Mouse (Mus musculus): ENCODE measurements around the gene Pfdn6. TPM values are rescaled to one million over a fixed set of nuclear protein-coding genes. Genes with fewer than 3 reads are reported as not detected.
"Not testable (repeated sequence)": the region's sequence is repeated elsewhere in the genome, so short reads cannot be mapped to it uniquely, and the experiment has no call there.

Gene Pfdn6
- polyA plus RNA-seq, 1 experiment from 2014 or later = 211 TPM

GRCm38 (mm10) chr17:33953961-33954565 is 13.9 kb upstream of the Pfdn6 start:
- ATAC-seq (replicated peaks; ENCODE audit: insufficient number of reproducible peaks, low FRiP score, low TSS enrichment, low read depth) (no peak), DNase-seq (ENCODE audit: low spot score) (no peak)
- Histone ChIP-seq H3K27me3 (ENCODE audit: control insufficient read depth, insufficient read depth, low read length) (no peaks in the 10 kb centered on the region), H3K4me3 (ENCODE audit: low read depth, low read length) (peak overlapping the region; percentile 89), H3K9me3 (replicated peaks; ENCODE audit: control insufficient read depth, low read length) (no peaks in the 10 kb centered on the region), H3K9ac (replicated peaks; ENCODE audit: low read length) (peak overlapping the region; percentile 99), H3K4me1 (ENCODE audit: control insufficient read depth, insufficient read depth, low read length) (peaks cover 16% of the 10 kb centered on the region), H3K27ac (replicated peaks; ENCODE audit: low read depth, low read length) (no peak overlapping the region), H3K4me2 (ENCODE audit: low read depth, low read length) (peak overlapping the region; percentile 97), H3K36me3 (replicated peaks; ENCODE audit: control insufficient read depth, insufficient read depth, low read depth, low read length) (peaks cover 3% of the 10 kb centered on the region)
- 38% methylated on average over 5 of the region's 5 CpGs for WGBS

- Histone ChIP-seq H3K36me3 (replicated peaks; ENCODE audit: control insufficient read depth, insufficient read depth, low read depth, low read length) (peaks cover 3% of the 10 kb centered on the region), H3K4me2 (ENCODE audit: low read depth, low read length) (no peak overlapping the region), H3K27ac (replicated peaks; ENCODE audit: low read depth, low read length) (no peak overlapping the region), H3K27me3 (ENCODE audit: control insufficient read depth, insufficient read depth, low read length) (no peaks in the 10 kb centered on the region), H3K9me3 (replicated peaks; ENCODE audit: control insufficient read depth, low read length) (no peaks in the 10 kb centered on the region), H3K4me1 (ENCODE audit: control insufficient read depth, insufficient read depth, low read length) (peaks cover 16% of the 10 kb centered on the region), H3K9ac (replicated peaks; ENCODE audit: low read length) (no peak overlapping the region), H3K4me3 (ENCODE audit: low read depth, low read length) (no peak overlapping the region)
- DNase-seq (ENCODE audit: low spot score) (no peak), ATAC-seq (replicated peaks; ENCODE audit: insufficient number of reproducible peaks, low FRiP score, low TSS enrichment, low read depth) (no peak)
- WGBS = 88% methylated on average over 3 of the region's 3 CpGs
Measured at GRCm38 (mm10) chr17:33953310-33953709, 13.2 kb upstream of the Pfdn6 start.

GRCm38 (mm10) chr17:33952879-33953278 is 12.7 kb upstream of the Pfdn6 start:
- Histone ChIP-seq H3K9ac (replicated peaks; ENCODE audit: low read length) (peak overlapping the region; percentile 30; the same call in 1 of the 2 replicates), H3K27ac (replicated peaks; ENCODE audit: low read depth, low read length) (no peak overlapping the region), H3K9me3 (replicated peaks; ENCODE audit: control insufficient read depth, low read length) (no peaks in the 10 kb centered on the region), H3K4me1 (ENCODE audit: control insufficient read depth, insufficient read depth, low read length) (peaks cover 16% of the 10 kb centered on the region), H3K36me3 (replicated peaks; ENCODE audit: control insufficient read depth, insufficient read depth, low read depth, low read length) (peaks cover 3% of the 10 kb centered on the region), H3K27me3 (ENCODE audit: control insufficient read depth, insufficient read depth, low read length) (no peaks in the 10 kb centered on the region), H3K4me2 (ENCODE audit: low read depth, low read length) (no peak overlapping the region), H3K4me3 (ENCODE audit: low read depth, low read length) (no peak overlapping the region; the same call in 1 of the 2 replicates)
- ATAC-seq (replicated peaks; ENCODE audit: insufficient number of reproducible peaks, low FRiP score, low TSS enrichment, low read depth) (no peak), DNase-seq (ENCODE audit: low spot score) (no peak)
- WGBS = 89% methylated on average over 4 of the region's 4 CpGs

GRCm38 (mm10) chr17:33952015-33952414 is 11.9 kb upstream of the Pfdn6 start:
- ATAC-seq (replicated peaks; ENCODE audit: insufficient number of reproducible peaks, low FRiP score, low TSS enrichment, low read depth); H3K9ac ChIP-seq (replicated peaks; ENCODE audit: low read length); DNase-seq (ENCODE audit: low spot score); H3K27me3 ChIP-seq (ENCODE audit: control insufficient read depth, insufficient read depth, low read length); H3K36me3 ChIP-seq (replicated peaks; ENCODE audit: control insufficient read depth, insufficient read depth, low read depth, low read length); H3K4me3 ChIP-seq (ENCODE audit: low read depth, low read length); H3K9me3 ChIP-seq (replicated peaks; ENCODE audit: control insufficient read depth, low read length); H3K27ac ChIP-seq (replicated peaks; ENCODE audit: low read depth, low read length): not testable (repeated sequence)
- H3K4me2 ChIP-seq (ENCODE audit: low read depth, low read length) = peak overlapping the region; percentile 82
- WGBS = 82% methylated on average over 13 of the region's 13 CpGs
- peaks cover 16% of the 10 kb centered on the region for H3K4me1 ChIP-seq (ENCODE audit: control insufficient read depth, insufficient read depth, low read length)

- peaks cover 16% of the 10 kb centered on the region for H3K4me1 ChIP-seq (ENCODE audit: control insufficient read depth, insufficient read depth, low read length)
Measured at GRCm38 (mm10) chr17:33951021-33951946, 11.1 kb upstream of the Pfdn6 start, which contains the start of gene B3galt4. Gene B3galt4 (minus strand): TSS chr17:33951488.

GRCm38 (mm10) chr17:33950131-33950625 is 10.0 kb upstream of the Pfdn6 start:
- peaks cover 3% of the 10 kb centered on the region for H3K36me3 ChIP-seq (replicated peaks; ENCODE audit: control insufficient read depth, insufficient read depth, low read depth, low read length)
- ATAC-seq (replicated peaks; ENCODE audit: insufficient number of reproducible peaks, low FRiP score, low TSS enrichment, low read depth) = no peak
- H3K27ac ChIP-seq (replicated peaks; ENCODE audit: low read depth, low read length) = peak overlapping the region; percentile 85; the same call in 1 of the 2 replicates

More at GRCm38 (mm10) chr17:33951021-33951946, 11.1 kb upstream of the Pfdn6 start, which contains the start of gene B3galt4:
- Histone ChIP-seq H3K27me3 (ENCODE audit: control insufficient read depth, insufficient read depth, low read length) (no peaks in the 10 kb centered on the region), H3K9ac (replicated peaks; ENCODE audit: low read length) (peak within 1 kb of the TSS; percentile 70), H3K4me2 (ENCODE audit: low read depth, low read length) (peak within 1 kb of the TSS; percentile 82), H3K36me3 (replicated peaks; ENCODE audit: control insufficient read depth, insufficient read depth, low read depth, low read length) (peaks cover 3% of the 10 kb centered on the region), H3K27ac (replicated peaks; ENCODE audit: low read depth, low read length) (peak within 1 kb of the TSS; percentile 85), H3K9me3 (replicated peaks; ENCODE audit: control insufficient read depth, low read length) (no peaks in the 10 kb centered on the region), H3K4me3 (ENCODE audit: low read depth, low read length) (peak within 1 kb of the TSS; percentile 34)
- DNase-seq (ENCODE audit: low spot score) = peak; percentile 90
- ATAC-seq (replicated peaks; ENCODE audit: insufficient number of reproducible peaks, low FRiP score, low TSS enrichment, low read depth) = peak; percentile 61
- 1% methylated on average over 45 of the region's 45 CpGs for WGBS

GRCm38 (mm10) chr17:33948905-33949537 is 8.9 kb upstream of the Pfdn6 start:
- H3K27me3 ChIP-seq (ENCODE audit: control insufficient read depth, insufficient read depth, low read length) = no peaks in the 10 kb centered on the region
- ATAC-seq (replicated peaks; ENCODE audit: insufficient number of reproducible peaks, low FRiP score, low TSS enrichment, low read depth) = no peak
- DNase-seq (ENCODE audit: low spot score) = no peak
- no peak overlapping the region for H3K27ac ChIP-seq (replicated peaks; ENCODE audit: low read depth, low read length)
- H3K36me3 ChIP-seq (replicated peaks; ENCODE audit: control insufficient read depth, insufficient read depth, low read depth, low read length) = peaks cover 5% of the 10 kb centered on the region
- no peaks in the 10 kb centered on the region for H3K9me3 ChIP-seq (replicated peaks; ENCODE audit: control insufficient read depth, low read length)
- no peak overlapping the region for H3K9ac ChIP-seq (replicated peaks; ENCODE audit: low read length)
- H3K4me1 ChIP-seq (ENCODE audit: control insufficient read depth, insufficient read depth, low read length) = peaks cover 9% of the 10 kb centered on the region
- no peak overlapping the region for H3K4me2 ChIP-seq (ENCODE audit: low read depth, low read length)
- 88% methylated on average over 19 of the region's 19 CpGs for WGBS
- no peak overlapping the region for H3K4me3 ChIP-seq (ENCODE audit: low read depth, low read length)

More at GRCm38 (mm10) chr17:33950131-33950625, 10.0 kb upstream of the Pfdn6 start:
- Histone ChIP-seq H3K4me1 (ENCODE audit: control insufficient read depth, insufficient read depth, low read length) (peaks cover 16% of the 10 kb centered on the region), H3K4me3 (ENCODE audit: low read depth, low read length) (peak overlapping the region; percentile 34; the same call in 1 of the 2 replicates), H3K9me3 (replicated peaks; ENCODE audit: control insufficient read depth, low read length) (no peaks in the 10 kb centered on the region), H3K9ac (replicated peaks; ENCODE audit: low read length) (no peak overlapping the region), H3K4me2 (ENCODE audit: low read depth, low read length) (peak overlapping the region; percentile 82), H3K27me3 (ENCODE audit: control insufficient read depth, insufficient read depth, low read length) (no peaks in the 10 kb centered on the region)
- no peak for DNase-seq (ENCODE audit: low spot score)
- WGBS = 69% methylated on average over 10 of the region's 10 CpGs
